Mouse (Mus musculus) right cerebral cortex, adult 2 months (tissue): ENCODE results near the gene Thada.

Experiments
- DNase-seq, 2 experiments: peaks; one replicate each; pipeline ENCODE4 v3.0.0; 2021 to 2022; ENCODE audit warnings: low spot score in 2 of 2

Thada gene

GRCm38 (mm10) chr17:84147183-84148108, 318.6 kb downstream of the Thada start:
- no peak for DNase-seq

- DNase-seq: no peak
Measured at GRCm38 (mm10) chr17:84146458-84147182, 319.4 kb downstream of the Thada start.

- DNase-seq: no peak
Measured at GRCm38 (mm10) chr17:84145826-84146287, 320.1 kb downstream of the Thada start.

GRCm38 (mm10) chr17:84144762-84145599, 321.0 kb downstream of the Thada start:
- no peak for DNase-seq

- no peak for DNase-seq
Measured at GRCm38 (mm10) chr17:84144130-84144529, 321.9 kb downstream of the Thada start.

GRCm38 (mm10) chr17:84143219-84143844, 322.7 kb downstream of the Thada start:
- DNase-seq: no peak

GRCm38 (mm10) chr17:84141691-84142090, 324.3 kb downstream of the Thada start:
- DNase-seq: no peak

- DNase-seq: no peak
Measured at GRCm38 (mm10) chr17:84140822-84141507, 325.0 kb downstream of the Thada start.
